Mouse (Mus musculus) ovary, adult 18-20 months (tissue): ENCODE measurements around the gene Etv6.
A peak's percentile ranks its signal among the peaks of the same experiment; 100 is the strongest.

Experiments used
- DNase-seq: peaks from one replicate; pipeline ENCODE4 v3.0.0; 2022; ENCODE audit warnings: low spot score, mixed read lengths

Etv6 gene

GRCm38 (mm10) chr6:134208180-134208952, 172.9 kb downstream of the Etv6 start:
- DNase-seq, result no peak

GRCm38 (mm10) chr6:134210675-134211457, 175.4 kb downstream of the Etv6 start:
- no peak for DNase-seq

GRCm38 (mm10) chr6:134211458-134211776, 175.9 kb downstream of the Etv6 start:
- DNase-seq, result no peak

- DNase-seq, result no peak
Observed at GRCm38 (mm10) chr6:134217747-134218146, 182.2 kb downstream of the Etv6 start.

GRCm38 (mm10) chr6:134218441-134218840, 182.9 kb downstream of the Etv6 start:
- DNase-seq, result no peak

GRCm38 (mm10) chr6:134219358-134219757, 183.9 kb downstream of the Etv6 start:
- DNase-seq, result peak; percentile 63

- peak; percentile 74 for DNase-seq
Observed at GRCm38 (mm10) chr6:134220209-134220777, 184.8 kb downstream of the Etv6 start.

- DNase-seq, result peak; percentile 59
Observed at GRCm38 (mm10) chr6:134222248-134222929, 186.9 kb downstream of the Etv6 start.

GRCm38 (mm10) chr6:134225564-134225963, 190.1 kb downstream of the Etv6 start:
- no peak for DNase-seq

GRCm38 (mm10) chr6:134226349-134227169, 191.1 kb downstream of the Etv6 start:
- no peak for DNase-seq

GRCm38 (mm10) chr6:134236311-134236710, 200.8 kb downstream of the Etv6 start:
- DNase-seq, result no peak

- DNase-seq, result no peak
Observed at GRCm38 (mm10) chr6:134238455-134238854, 203.0 kb downstream of the Etv6 start.

- no peak for DNase-seq
Observed at GRCm38 (mm10) chr6:134240988-134241387, 205.5 kb downstream of the Etv6 start.

- DNase-seq, result peak; percentile 67
Observed at GRCm38 (mm10) chr6:134243119-134243518, 207.6 kb downstream of the Etv6 start.

- no peak for DNase-seq
Observed at GRCm38 (mm10) chr6:134243546-134243945, 208.0 kb downstream of the Etv6 start.

GRCm38 (mm10) chr6:134244071-134244470, 208.6 kb downstream of the Etv6 start:
- DNase-seq, result no peak

GRCm38 (mm10) chr6:134246109-134246508, 210.6 kb downstream of the Etv6 start:
- no peak for DNase-seq

- no peak for DNase-seq
Observed at GRCm38 (mm10) chr6:134247324-134247723, 211.8 kb downstream of the Etv6 start.

- DNase-seq, result no peak
Observed at GRCm38 (mm10) chr6:134248720-134249119, 213.2 kb downstream of the Etv6 start.

GRCm38 (mm10) chr6:134250764-134251163, 215.3 kb downstream of the Etv6 start:
- no peak for DNase-seq

- DNase-seq, result no peak
Observed at GRCm38 (mm10) chr6:134251364-134251763, 215.9 kb downstream of the Etv6 start.
